Mouse (Mus musculus) stomach, postnatal 0 days (tissue): ENCODE measurements around the gene Pitpnm3. TPM values are rescaled to one million over a fixed set of nuclear protein-coding genes. Genes with fewer than 3 reads are reported as not detected.
A peak's percentile ranks its signal among the peaks of the same experiment; 100 is the strongest.

Experiments used
- ATAC-seq: fragments of 200-750 bp; cut with Nextera tagmentation; 2 replicates; pipeline ENCODE4 v1.8.0; 2017; ENCODE audit not compliant: low FRiP score, low TSS enrichment
- DNase-seq: peaks from one replicate; pipeline ENCODE4 v3.0.0-alpha.2; 2016; ENCODE audit warnings: low spot score
- H3K27ac ChIP-seq: fragments of 300-500 bp; sonication (generic); replicated peaks from 2 replicates; pipeline ENCODE4 v1.5.1; 2014; ENCODE audit warnings: mild to moderate bottlenecking, control low read depth
- H3K27me3 ChIP-seq: fragments of 300-500 bp; sonication (generic); 2 replicates; pipeline ENCODE4 v1.6.1; 2014; ENCODE audit warnings: low read length; ENCODE audit not compliant: control insufficient read depth, insufficient read depth
- H3K36me3 ChIP-seq: fragments of 300-500 bp; sonication (generic); 2 replicates; pipeline ENCODE4 v1.6.1; 2014; ENCODE audit warnings: low read length, mixed read lengths; ENCODE audit not compliant: control insufficient read depth, insufficient read depth
- H3K4me1 ChIP-seq: fragments of 300-500 bp; sonication (generic); replicated peaks from 2 replicates; pipeline ENCODE4 v1.6.1; 2014; ENCODE audit warnings: antibody characterized with exemption; ENCODE audit not compliant: control insufficient read depth, insufficient read depth
- H3K4me2 ChIP-seq: fragments of 300-500 bp; sonication (generic); replicated peaks from 2 replicates; pipeline ENCODE4 v1.6.1; 2014; ENCODE audit warnings: low read depth, mild to moderate bottlenecking, control low read depth, moderate library complexity
- H3K4me3 ChIP-seq: fragments of 300-500 bp; sonication (generic); 2 replicates; pipeline ENCODE4 v1.5.1; 2014; ENCODE audit warnings: low read depth, low read length, control low read depth
- H3K9ac ChIP-seq: fragments of 300-500 bp; sonication (generic); 2 replicates; pipeline ENCODE4 v1.6.1; 2014; ENCODE audit warnings: mild to moderate bottlenecking, low read length, control low read depth, mixed read lengths
- H3K9me3 ChIP-seq: fragments of 300-500 bp; sonication (generic); 2 replicates; pipeline ENCODE4 v1.6.1; 2016; ENCODE audit warnings: low read length; ENCODE audit not compliant: control insufficient read depth
- CTCF ChIP-seq: IDR thresholded peaks from 2 replicates; pipeline ENCODE4 v1.5.1; 2016; ENCODE audit warnings: antibody characterized with exemption, low read depth, mild to moderate bottlenecking, moderate library complexity
- EP300 ChIP-seq: optimal IDR thresholded peaks from 2 replicates; pipeline ENCODE3; 2016; ENCODE audit warnings: antibody characterized with exemption
- WGBS: fragments of 180-500 bp; shearing (Covaris S2); extraction: QIAGEN DNeasy Blood & Tissue Kit; methylation state at CpG from one replicate; pipeline ENCODE4 v1.1.7; 2014; 5-methylcytosine and 5-hydroxymethylcytosine counted together
- polyA plus RNA-seq: library from polyadenylated mRNA; unstranded; fragments of >200 nt; fragmentation: Nextera tagmentation; extraction: Ambion mirVana; gene quantifications from 2 replicates; pipeline ENCODE4 v1.2.1, GENCODE M21; 2015

The Pitpnm3 gene
- polyA plus RNA-seq, 1 experiment from 2014 or later: 1.2 TPM

- H3K36me3 ChIP-seq: no peaks in the 10 kb centered on the region
- H3K27ac ChIP-seq: no peak overlapping the region
- 7% methylated on average over 4 of the region's 4 CpGs for WGBS
- ATAC-seq (no peak), DNase-seq (peak; percentile 74)
- no peaks in the 10 kb centered on the region for H3K9me3 ChIP-seq
- no peak overlapping the region for H3K4me2 ChIP-seq
- TF ChIP-seq EP300 (no peak), CTCF (peak; percentile 90)
- no peaks in the 10 kb centered on the region for H3K27me3 ChIP-seq
- peaks cover 7% of the 10 kb centered on the region for H3K4me1 ChIP-seq
- no peak overlapping the region for H3K9ac ChIP-seq
- H3K4me3 ChIP-seq: no peak overlapping the region
These were observed 97.6 kb downstream of the Pitpnm3 start for GRCm38 (mm10) chr11:72037996-72038395.

GRCm38 (mm10) chr11:72037409-72037808, 98.2 kb downstream of the Pitpnm3 start, which contains the start of gene Aipl1:
TSS of gene Aipl1 (minus strand) at chr11:72037509.
- H3K27ac ChIP-seq: no peak within 1 kb of the TSS

GRCm38 (mm10) chr11:72032589-72032988, 103.0 kb downstream of the Pitpnm3 start:
- Histone ChIP-seq H3K9me3 (no peaks in the 10 kb centered on the region), H3K4me2 (no peak overlapping the region), H3K27me3 (no peaks in the 10 kb centered on the region), H3K4me3 (no peak overlapping the region), H3K36me3 (no peaks in the 10 kb centered on the region), H3K9ac (no peak overlapping the region), H3K27ac (no peak overlapping the region), H3K4me1 (no peaks in the 10 kb centered on the region)
- ATAC-seq (no peak), DNase-seq (no peak)
- 84% methylated on average over 3 of the region's 3 CpGs for whole genome bisulfite sequencing
- TF ChIP-seq EP300 (no peak), CTCF (no peak)

More at GRCm38 (mm10) chr11:72037409-72037808, 98.2 kb downstream of the Pitpnm3 start, which contains the start of gene Aipl1:
- TF ChIP-seq EP300 (no peak), CTCF (no peak)
- no peak within 1 kb of the TSS for H3K9ac ChIP-seq
- ATAC-seq (no peak), DNase-seq (no peak)
- WGBS: 62% methylated on average over 4 of the region's 4 CpGs
- H3K4me1 ChIP-seq: 0 out of 2 replicates have a peak, but pooled peaks cover 3% of the 10 kb centered on the region
- no peaks in the 10 kb centered on the region for H3K9me3 ChIP-seq
- H3K4me3 ChIP-seq: no peak within 1 kb of the TSS
- no peaks in the 10 kb centered on the region for H3K36me3 ChIP-seq
- no peaks in the 10 kb centered on the region for H3K27me3 ChIP-seq
- H3K4me2 ChIP-seq: no peak within 1 kb of the TSS

GRCm38 (mm10) chr11:72032091-72032490, 103.5 kb downstream of the Pitpnm3 start:
- Histone ChIP-seq H3K27ac (no peak overlapping the region), H3K9ac (no peak overlapping the region), H3K4me1 (no peaks in the 10 kb centered on the region), H3K4me2 (no peak overlapping the region), H3K9me3 (no peaks in the 10 kb centered on the region), H3K27me3 (no peaks in the 10 kb centered on the region), H3K4me3 (no peak overlapping the region), H3K36me3 (no peaks in the 10 kb centered on the region)
- WGBS: 84% methylated on average over 4 of the region's 4 CpGs
- TF ChIP-seq EP300 (no peak), CTCF (no peak)
- DNase-seq (no peak), ATAC-seq (no peak)

- no peak overlapping the region for H3K27ac ChIP-seq
- no peak overlapping the region for H3K4me3 ChIP-seq
- no peaks in the 10 kb centered on the region for H3K4me1 ChIP-seq
- no peak overlapping the region for H3K9ac ChIP-seq
- H3K4me2 ChIP-seq: no peak overlapping the region
- peak; percentile 21; the same call in 1 of the 2 replicates for ATAC-seq
- H3K27me3 ChIP-seq: no peaks in the 10 kb centered on the region
- TF ChIP-seq EP300: no peak
- TF ChIP-seq CTCF: no peak
- DNase-seq: no peak
- no peaks in the 10 kb centered on the region for H3K9me3 ChIP-seq
- WGBS: 82% methylated on average over 7 of the region's 7 CpGs
- no peaks in the 10 kb centered on the region for H3K36me3 ChIP-seq
These were observed 104.2 kb downstream of the Pitpnm3 start for GRCm38 (mm10) chr11:72031353-72031752.

GRCm38 (mm10) chr11:72029143-72029542, 106.4 kb downstream of the Pitpnm3 start:
- Histone ChIP-seq H3K9ac (no peak overlapping the region), H3K4me1 (0 out of 2 replicates have a peak, but pooled peaks cover 2% of the 10 kb centered on the region), H3K27me3 (no peaks in the 10 kb centered on the region), H3K36me3 (no peaks in the 10 kb centered on the region), H3K4me2 (peak overlapping the region; percentile 17; the same call in 1 of the 2 replicates), H3K9me3 (no peaks in the 10 kb centered on the region), H3K4me3 (no peak overlapping the region), H3K27ac (no peak overlapping the region)
- TF ChIP-seq CTCF: peak; percentile 82
- no peak for TF ChIP-seq EP300
- ATAC-seq: peak; percentile 35; the same call in 1 of the 2 replicates
- DNase-seq: peak; percentile 67
- 20% methylated on average over 23 of the region's 23 CpGs for whole genome bisulfite sequencing
